Mouse (Mus musculus) stomach, embryonic 16.5 days (tissue): ENCODE measurements around the gene Mlh1. TPM values are rescaled to one million over a fixed set of nuclear protein-coding genes. Genes with fewer than 3 reads are reported as not detected.

Source experiments
- polyA plus RNA-seq: library from polyadenylated mRNA; unstranded; fragments of >200 nt; fragmentation: Nextera tagmentation; extraction: Ambion mirVana; gene quantifications from 2 replicates; pipeline ENCODE4 v1.2.1, GENCODE M21; 2015

Mlh1 gene
- polyA plus RNA-seq, 1 experiment from 2014 or later: 35.5 TPM

Other genes starting within 250 kb of the Mlh1 start
- gene Ccrl2, start 214.3 kb downstream of the Mlh1 start, polyA plus RNA-seq: 2.7 and 3.2 TPM in 2 replicates
- gene Lrrfip2, start 154.2 kb downstream of the Mlh1 start, polyA plus RNA-seq: 31.9 and 34.9 TPM in 2 replicates
- 29.1 and 29.2 TPM in 2 replicates for gene Epm2aip1, start 138 bp upstream of the Mlh1 start, polyA plus RNA-seq
- 0.08 and 0.21 TPM in 2 replicates for gene Trank1, start 39.9 kb upstream of the Mlh1 start, polyA plus RNA-seq
- 0.19 and 0.31 TPM in 2 replicates for gene Dclk3, start 167.3 kb upstream of the Mlh1 start, polyA plus RNA-seq